Mouse (Mus musculus): ENCODE data around the gene Tmem106c. TPM values are rescaled to one million over a fixed set of nuclear protein-coding genes. Genes with fewer than 3 reads are reported as not detected.

Gene Tmem106c
- total RNA-seq, 2 experiments from 2014 or later: 4.8 to 7.1 TPM

GRCm38 (mm10) chr15:98001321-98002112 lies 37.5 kb downstream of the Tmem106c start:
- peak; percentile 35 for DNase-seq

GRCm38 (mm10) chr15:98002113-98002990 lies 38.4 kb downstream of the Tmem106c start:
- DNase-seq: no peak

- DNase-seq: no peak
Observed at GRCm38 (mm10) chr15:98002991-98003821, 39.2 kb downstream of the Tmem106c start.

- DNase-seq: no peak
Observed at GRCm38 (mm10) chr15:98003822-98004739, 40.1 kb downstream of the Tmem106c start, which contains the start of gene Col2a1. Gene Col2a1 (minus strand): TSS chr15:98004695.

- no peak for DNase-seq
Observed at GRCm38 (mm10) chr15:98004740-98005159, 40.8 kb downstream of the Tmem106c start.

GRCm38 (mm10) chr15:98005181-98005580 lies 41.2 kb downstream of the Tmem106c start:
- no peak for DNase-seq

GRCm38 (mm10) chr15:98012810-98013209 lies 48.8 kb downstream of the Tmem106c start:
- DNase-seq: no peak

- no peak for DNase-seq
Observed at GRCm38 (mm10) chr15:98017925-98018324, 53.9 kb downstream of the Tmem106c start.

- DNase-seq: no peak
Observed at GRCm38 (mm10) chr15:98019047-98019446, 55.0 kb downstream of the Tmem106c start.

Other genes starting within 250 kb of the Tmem106c start
- under 1 TPM; 0.36 to 0.91 TPM for gene Endou, start 232.9 kb upstream of the Tmem106c start, total RNA-seq (2021)
- gene Rapgef3, start 196.2 kb upstream of the Tmem106c start, total RNA-seq (2021): 1 to 10 TPM; 3.7 to 8.1 TPM
- gene Slc48a1, start 185.7 kb upstream of the Tmem106c start, total RNA-seq (2021): 10 to 100 TPM; 44.7 to 47.2 TPM
- gene Hdac7, start 119.7 kb upstream of the Tmem106c start, total RNA-seq (2021): 10 to 100 TPM; 11.9 to 15.0 TPM
- under 1 TPM; 0.18 to 0.32 TPM for gene Vdr, start 53.6 kb upstream of the Tmem106c start, total RNA-seq (2021)
- gene Col2a1, start 40.5 kb downstream of the Tmem106c start, total RNA-seq (2021): 1 to 10 TPM; 1.9 to 6.3 TPM
- 1,000 to 10,000 TPM; 2,083 to 2,117 TPM for gene Pfkm, start 128.4 kb downstream of the Tmem106c start, total RNA-seq (2021)
- 1 to 10 TPM; 6.7 to 6.9 TPM for gene Senp1, start 129.5 kb downstream of the Tmem106c start, total RNA-seq (2021)
- 100 to 1,000 TPM; 102 to 145 TPM for gene Asb8, start 201.4 kb downstream of the Tmem106c start, total RNA-seq (2021)
- not detected for gene Ccdc184, start 203.0 kb downstream of the Tmem106c start, total RNA-seq (2021)
- gene Olfr288, start 231.3 kb downstream of the Tmem106c start, total RNA-seq (2021): not detected